Mouse (Mus musculus) heart, embryonic 13.5 days (tissue): ENCODE results near the gene Gm17324. TPM values are rescaled to one million over a fixed set of nuclear protein-coding genes. Genes with fewer than 3 reads are reported as not detected.
"Not testable (repeated sequence)": the region's sequence is repeated elsewhere in the genome, so short reads cannot be mapped to it uniquely, and the experiment has no call there.

Experiments used
- ATAC-seq: fragments of 200-750 bp; cut with Nextera tagmentation; 2 replicates; pipeline ENCODE4 v1.8.0; 2017; ENCODE audit warnings: moderate TSS enrichment; ENCODE audit not compliant: insufficient number of reproducible peaks, low FRiP score, low TSS enrichment; ENCODE audit errors: extremely low read depth
- H3K27ac ChIP-seq: fragments of 300-500 bp; sonication (generic); replicated peaks from 2 replicates; pipeline ENCODE4 v1.5.1; 2015; ENCODE audit warnings: moderate library complexity, mild to moderate bottlenecking, inconsistent platforms
- H3K27me3 ChIP-seq: fragments of 300-500 bp; sonication (generic); replicated peaks from 2 replicates; pipeline ENCODE4 v1.6.1; 2015; ENCODE audit warnings: mild to moderate bottlenecking, inconsistent platforms
- H3K36me3 ChIP-seq: fragments of 300-500 bp; sonication (generic); 2 replicates; pipeline ENCODE4 v1.6.1; 2015; ENCODE audit warnings: mild to moderate bottlenecking, inconsistent platforms
- H3K4me1 ChIP-seq: fragments of 300-500 bp; sonication (generic); 2 replicates; pipeline ENCODE4 v1.6.1; 2015; ENCODE audit warnings: inconsistent platforms
- H3K4me2 ChIP-seq: fragments of 300-500 bp; sonication (generic); 2 replicates; pipeline ENCODE4 v1.6.1; 2015; ENCODE audit warnings: inconsistent platforms, mild to moderate bottlenecking, moderate library complexity
- H3K4me3 ChIP-seq: fragments of 300-500 bp; sonication (generic); 2 replicates; pipeline ENCODE4 v1.5.1; 2015; ENCODE audit warnings: moderate library complexity, mild to moderate bottlenecking, inconsistent platforms
- H3K9ac ChIP-seq: fragments of 300-500 bp; sonication (generic); 2 replicates; pipeline ENCODE4 v1.6.1; 2015; ENCODE audit warnings: inconsistent platforms, mild to moderate bottlenecking, moderate library complexity
- H3K9me3 ChIP-seq: fragments of 300-500 bp; sonication (generic); 2 replicates; pipeline ENCODE4 v1.6.1; 2016; ENCODE audit warnings: inconsistent platforms
- WGBS: fragments of 180-500 bp; shearing (Covaris S2); methylation state at CpG from one replicate; pipeline ENCODE4 v1.1.7; 2015; ENCODE audit warnings: mixed read lengths; 5-methylcytosine and 5-hydroxymethylcytosine counted together
- polyA plus RNA-seq: library from polyadenylated mRNA; unstranded; fragments of >200 nt; fragmentation: Nextera tagmentation; extraction: Ambion mirVana; gene quantifications from 2 replicates; pipeline ENCODE4 v1.2.1, GENCODE M21; 2015

The Gm17324 gene
- polyA plus RNA-seq, 1 experiment from 2014 or later, result 0.71 TPM

DNA sequence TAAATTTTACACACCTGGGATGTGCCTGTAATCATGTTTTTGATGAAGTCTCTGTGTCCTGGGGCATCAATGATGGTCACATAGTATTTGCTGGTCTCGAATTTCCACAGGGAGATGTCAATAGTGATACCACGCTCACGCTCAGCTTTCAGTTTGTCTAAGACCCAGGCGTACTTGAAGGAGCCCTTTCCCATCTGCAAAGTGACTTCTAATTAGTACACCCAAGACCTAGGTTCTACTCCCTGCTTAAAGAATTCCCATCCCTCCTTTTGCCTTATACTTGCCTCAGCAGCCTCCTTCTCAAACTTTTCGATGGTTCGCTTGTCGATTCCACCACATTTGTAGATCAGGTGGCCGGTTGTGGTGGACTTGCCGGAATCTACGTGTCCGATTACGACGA, 31.6 kb upstream of the Gm17324 start:
- ATAC-seq, H3K27me3 ChIP-seq, H3K9me3 ChIP-seq: not testable (repeated sequence)
- H3K27ac ChIP-seq, result peak overlapping the region; percentile 100
- peak overlapping the region; percentile 78 for H3K4me2 ChIP-seq
- H3K4me1 ChIP-seq, result peaks cover 34% of the 10 kb centered on the region
- peak overlapping the region; percentile 100 for H3K4me3 ChIP-seq
- H3K9ac ChIP-seq, result peak overlapping the region; percentile 100
- H3K36me3 ChIP-seq, result peaks cover 46% of the 10 kb centered on the region
- under 1% methylated on average over 13 of the region's 13 CpGs for WGBS

DNA sequence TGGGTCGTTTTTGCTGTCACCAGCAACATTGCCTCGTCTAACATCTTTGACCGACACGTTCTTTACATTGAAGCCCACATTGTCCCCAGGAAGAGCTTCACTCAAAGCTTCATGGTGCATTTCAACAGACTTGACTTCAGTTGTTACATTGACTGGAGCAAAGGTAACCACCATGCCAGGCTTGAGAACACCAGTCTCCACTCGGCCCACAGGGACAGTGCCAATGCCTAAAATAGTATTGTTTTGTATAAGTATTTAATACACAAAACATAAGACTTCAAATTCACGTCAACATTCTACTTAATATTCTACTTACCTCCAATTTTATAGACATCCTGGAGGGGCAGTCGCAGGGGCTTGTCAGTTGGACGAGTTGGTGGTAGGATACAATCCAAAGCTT, 30.7 kb upstream of the Gm17324 start:
- H3K27me3 ChIP-seq, H3K27ac ChIP-seq, H3K9me3 ChIP-seq, ATAC-seq: not testable (repeated sequence)
- Histone ChIP-seq H3K4me2 (peak overlapping the region; percentile 78), H3K36me3 (peaks cover 47% of the 10 kb centered on the region), H3K9ac (peak overlapping the region; percentile 100), H3K4me1 (peaks cover 30% of the 10 kb centered on the region), H3K4me3 (peak overlapping the region; percentile 100)
- 28% methylated on average over 8 of the region's 8 CpGs for WGBS

- ATAC-seq, H3K27me3 ChIP-seq, H3K9me3 ChIP-seq: not testable (repeated sequence)
- Histone ChIP-seq H3K4me1 (peaks cover 29% of the 10 kb centered on the region), H3K4me3 (peak overlapping the region; percentile 8), H3K9ac (peak overlapping the region; percentile 61), H3K27ac (peak overlapping the region; percentile 54), H3K4me2 (peak overlapping the region; percentile 34), H3K36me3 (peaks cover 59% of the 10 kb centered on the region)
- 58% methylated on average over 1 of the region's 1 CpGs for WGBS
Measured at GRCm38 (mm10) chr9:78478009-78478605, 29.5 kb upstream of the Gm17324 start.

- 8% methylated on average over 5 of the region's 5 CpGs for WGBS
- H3K27ac ChIP-seq, result peak overlapping the region; percentile 54
- no peaks in the 10 kb centered on the region for H3K27me3 ChIP-seq
- no peak for ATAC-seq
- H3K36me3 ChIP-seq, result peaks cover 69% of the 10 kb centered on the region
- 0 out of 2 replicates have a peak overlapping the region, but pooled peaks have one; percentile 61 for H3K9ac ChIP-seq
- no peaks in the 10 kb centered on the region for H3K9me3 ChIP-seq
- H3K4me2 ChIP-seq, result peak overlapping the region; percentile 34; the same call in 1 of the 2 replicates
- peaks cover 19% of the 10 kb centered on the region for H3K4me1 ChIP-seq
- H3K4me3 ChIP-seq, result no peak overlapping the region
Measured at GRCm38 (mm10) chr9:78477021-78477551, 28.5 kb upstream of the Gm17324 start.

- Histone ChIP-seq H3K27me3 (no peaks in the 10 kb centered on the region), H3K4me1 (peaks cover 19% of the 10 kb centered on the region), H3K36me3 (peaks cover 74% of the 10 kb centered on the region), H3K9me3 (no peaks in the 10 kb centered on the region), H3K27ac (peak overlapping the region; percentile 54), H3K4me3 (no peak overlapping the region), H3K4me2 (no peak overlapping the region), H3K9ac (no peak overlapping the region)
- 8% methylated on average over 1 of the region's 1 CpGs for WGBS
- no peak for ATAC-seq
Measured at GRCm38 (mm10) chr9:78476531-78477020, 28.0 kb upstream of the Gm17324 start.

DNA sequence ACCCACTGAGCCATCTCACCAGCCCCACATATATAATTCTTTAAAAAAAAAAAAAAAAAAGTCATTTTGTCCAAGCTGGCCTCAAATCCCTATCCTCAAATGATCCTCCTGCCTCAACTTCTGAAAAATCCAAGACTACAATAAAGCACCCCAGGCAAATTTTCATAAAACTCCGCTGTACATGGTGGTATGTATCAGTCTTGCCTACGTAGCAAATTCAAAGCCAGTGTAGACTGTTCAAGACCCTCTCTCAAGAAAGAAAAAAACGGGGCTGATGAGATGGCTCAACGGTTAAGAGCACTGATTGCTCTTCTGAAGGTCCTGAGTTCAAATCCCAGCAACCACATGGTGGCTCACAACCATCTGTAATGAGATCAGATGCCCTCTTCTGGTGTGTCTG, 27.3 kb upstream of the Gm17324 start:
- no peak overlapping the region for H3K27ac ChIP-seq
- H3K36me3 ChIP-seq, result peaks cover 79% of the 10 kb centered on the region
- no peak overlapping the region for H3K4me3 ChIP-seq
- 85% methylated on average over 4 of the region's 4 CpGs for WGBS
- ATAC-seq, result no peak
- no peak overlapping the region for H3K9ac ChIP-seq
- no peak overlapping the region for H3K4me2 ChIP-seq
- no peaks in the 10 kb centered on the region for H3K9me3 ChIP-seq
- peaks cover 19% of the 10 kb centered on the region for H3K4me1 ChIP-seq
- no peaks in the 10 kb centered on the region for H3K27me3 ChIP-seq

DNA sequence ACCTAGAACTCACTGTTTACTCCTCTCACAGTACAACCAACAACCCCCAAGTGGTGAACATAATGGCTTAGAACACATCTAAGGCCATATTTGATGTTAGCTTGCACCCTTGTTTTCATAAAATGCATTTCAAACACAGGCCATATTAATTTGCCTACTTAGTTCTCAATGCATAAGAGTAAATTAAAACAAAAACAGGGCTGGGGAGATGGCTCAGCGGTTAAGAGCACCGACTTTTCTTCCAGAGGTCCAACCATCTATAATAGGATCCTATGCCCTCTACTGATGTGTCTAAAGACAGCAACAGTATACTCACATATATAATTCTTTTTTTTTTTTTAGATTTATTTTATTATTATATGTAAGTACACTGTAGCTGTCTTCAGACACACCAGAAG, 26.8 kb upstream of the Gm17324 start:
- H3K27ac ChIP-seq, result no peak overlapping the region
- H3K36me3 ChIP-seq, result peaks cover 83% of the 10 kb centered on the region
- no peak overlapping the region for H3K9ac ChIP-seq
- no peaks in the 10 kb centered on the region for H3K27me3 ChIP-seq
- peaks cover 19% of the 10 kb centered on the region for H3K4me1 ChIP-seq
- H3K4me3 ChIP-seq, result no peak overlapping the region
- WGBS, result 84% methylated on average over 2 of the region's 2 CpGs
- ATAC-seq, result no peak
- no peaks in the 10 kb centered on the region for H3K9me3 ChIP-seq
- no peak overlapping the region for H3K4me2 ChIP-seq

GRCm38 (mm10) chr9:78474771-78475382, 26.3 kb upstream of the Gm17324 start:
- H3K27me3 ChIP-seq, result no peaks in the 10 kb centered on the region
- no peak overlapping the region for H3K4me2 ChIP-seq
- H3K4me1 ChIP-seq, result peaks cover 19% of the 10 kb centered on the region
- 80% methylated on average over 5 of the region's 5 CpGs for WGBS
- H3K27ac ChIP-seq, result no peak overlapping the region
- ATAC-seq, result no peak
- peaks cover 83% of the 10 kb centered on the region for H3K36me3 ChIP-seq
- H3K9me3 ChIP-seq, result no peaks in the 10 kb centered on the region
- H3K4me3 ChIP-seq, result no peak overlapping the region
- H3K9ac ChIP-seq, result no peak overlapping the region

DNA sequence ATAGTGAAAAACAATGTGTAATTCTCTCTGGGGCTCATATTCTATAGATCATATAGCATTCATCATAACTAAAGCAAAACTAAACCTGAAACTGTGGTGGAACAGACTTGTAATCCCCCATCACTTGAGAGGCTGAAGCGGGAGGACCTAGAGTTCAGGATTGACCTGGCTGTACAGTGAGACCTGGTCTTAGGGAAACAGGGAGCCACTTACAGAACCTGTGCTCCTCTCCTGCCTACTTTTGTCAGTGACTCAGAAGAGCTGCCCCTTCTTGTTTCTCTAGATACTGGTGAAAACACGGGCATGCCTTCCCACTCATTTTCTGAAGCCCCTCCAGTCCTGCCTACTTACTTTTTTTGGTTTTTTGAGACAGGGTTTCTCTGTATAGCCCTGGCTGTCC, 25.7 kb upstream of the Gm17324 start:
- H3K36me3 ChIP-seq, result peaks cover 84% of the 10 kb centered on the region
- ATAC-seq, result no peak

DNA sequence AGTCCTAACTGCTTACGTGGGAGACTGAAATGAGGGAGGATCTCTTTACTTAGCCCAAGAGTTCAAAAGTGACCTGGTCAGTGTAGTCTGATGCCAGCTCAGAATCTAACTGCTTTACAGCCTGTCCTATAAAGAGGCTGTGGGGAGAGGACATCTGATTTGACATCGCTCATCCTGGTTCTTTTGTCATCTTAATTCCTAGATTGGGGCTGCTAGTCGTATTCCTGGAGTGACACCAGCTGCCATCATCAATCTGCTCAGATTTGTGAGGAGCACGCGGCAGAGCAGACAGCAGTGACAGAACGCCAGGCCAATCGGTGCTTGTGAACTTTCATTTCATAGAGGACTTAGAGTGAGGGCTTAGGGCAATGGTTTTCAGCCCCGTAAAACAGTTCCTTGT, 25.0 kb upstream of the Gm17324 start:
- WGBS, result 83% methylated on average over 8 of the region's 8 CpGs
- no peak for ATAC-seq
- Histone ChIP-seq H3K9ac (no peak overlapping the region), H3K4me3 (no peak overlapping the region), H3K27me3 (no peaks in the 10 kb centered on the region), H3K4me2 (no peak overlapping the region), H3K9me3 (no peaks in the 10 kb centered on the region), H3K27ac (no peak overlapping the region), H3K4me1 (peaks cover 8% of the 10 kb centered on the region), H3K36me3 (peaks cover 84% of the 10 kb centered on the region)

More for the DNA sequence above, 25.7 kb upstream of the Gm17324 start:
- WGBS, result 82% methylated on average over 2 of the region's 2 CpGs
- H3K4me3 ChIP-seq, result no peak overlapping the region
- H3K9ac ChIP-seq, result no peak overlapping the region
- H3K27me3 ChIP-seq, result no peaks in the 10 kb centered on the region
- H3K4me1 ChIP-seq, result peaks cover 15% of the 10 kb centered on the region
- no peak overlapping the region for H3K27ac ChIP-seq
- no peak overlapping the region for H3K4me2 ChIP-seq
- no peaks in the 10 kb centered on the region for H3K9me3 ChIP-seq

DNA sequence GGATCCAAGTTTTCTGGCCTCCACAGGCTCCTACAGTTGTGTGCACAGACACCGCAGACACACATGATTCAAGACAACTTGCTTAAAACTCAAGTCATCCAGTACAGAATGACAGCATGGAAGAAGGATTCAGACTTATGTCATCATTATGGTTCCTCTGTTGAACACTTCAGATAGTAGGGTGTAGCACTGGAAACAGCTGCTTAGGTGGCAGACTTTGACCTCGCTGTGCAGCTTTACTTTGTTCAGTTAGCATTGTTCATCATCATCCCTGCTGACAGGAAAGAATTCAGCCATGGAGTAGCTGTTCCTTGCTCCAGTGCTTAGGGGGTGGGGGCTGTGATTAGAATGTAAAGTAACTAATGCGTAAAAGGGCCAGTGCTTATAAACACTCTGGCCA, 17.1 kb upstream of the Gm17324 start:
- H3K27ac ChIP-seq, result no peak overlapping the region

More for the DNA sequence above, 17.1 kb upstream of the Gm17324 start:
- H3K36me3 ChIP-seq, result peaks cover 98% of the 10 kb centered on the region
- no peak overlapping the region for H3K9ac ChIP-seq
- no peak overlapping the region for H3K4me3 ChIP-seq
- 80% methylated on average over 3 of the region's 3 CpGs for WGBS
- no peak overlapping the region for H3K4me2 ChIP-seq
- H3K4me1 ChIP-seq, result no peaks in the 10 kb centered on the region
- no peak for ATAC-seq
- no peaks in the 10 kb centered on the region for H3K27me3 ChIP-seq
- no peaks in the 10 kb centered on the region for H3K9me3 ChIP-seq
